Mouse (Mus musculus) myocyte (in vitro differentiated cells): Measurements from ENCODE around the gene Xrcc6. TPM values are rescaled to one million over a fixed set of nuclear protein-coding genes. Genes with fewer than 3 reads are reported as not detected.
A peak's percentile ranks its signal among the peaks of the same experiment; 100 is the strongest.

Source experiments
- H3K27me3 ChIP-seq: one replicate; pipeline ENCODE4 v1.6.1; 2011; ENCODE audit not compliant: control insufficient read depth, insufficient read depth, insufficient read length
- H3K36me3 ChIP-seq: one replicate; pipeline ENCODE4 v1.6.1; 2011; ENCODE audit not compliant: control insufficient read depth, insufficient read depth
- H3K4me2 ChIP-seq: one replicate; pipeline ENCODE4 v1.6.1; 2011; ENCODE audit warnings: low read depth, control low read depth
- H3K4me3 ChIP-seq: one replicate; pipeline ENCODE4 v1.5.1; 2011; ENCODE audit warnings: mild to moderate bottlenecking, control low read depth, moderate library complexity
- H3K79me2 ChIP-seq: one replicate; pipeline ENCODE4 v1.6.1; 2011; ENCODE audit not compliant: control insufficient read depth, insufficient read depth
- H3ac ChIP-seq: one replicate; pipeline ENCODE4 v1.6.1; 2011; ENCODE audit not compliant: control insufficient read depth, insufficient read length
- CEBPB ChIP-seq: IDR thresholded peaks from 2 replicates; pipeline ENCODE4 v1.6.1; 2011; ENCODE audit warnings: mild to moderate bottlenecking, moderate library complexity; ENCODE audit not compliant: poor library complexity, insufficient read depth, severe bottlenecking
- E2F4 ChIP-seq: IDR thresholded peaks from one replicate; pipeline ENCODE4 v1.6.1; 2011; ENCODE audit warnings: mild to moderate bottlenecking, control low read depth, moderate library complexity; ENCODE audit not compliant: insufficient read depth
- MAX ChIP-seq: IDR thresholded peaks from one replicate; pipeline ENCODE4 v1.6.1; 2011; ENCODE audit warnings: low read depth, mild to moderate bottlenecking, control low read depth
- MYOD1 ChIP-seq, 3 experiments: IDR thresholded peaks; one replicate each; pipeline ENCODE4 v1.6.1; 2011; ENCODE audit warnings: control low read depth in 2 of 3, low read depth in 2 of 3, mild to moderate bottlenecking in 2 of 3, moderate library complexity in 1 of 3; ENCODE audit not compliant: insufficient read length in 2 of 3, control insufficient read depth in 1 of 3
- MYOG ChIP-seq, 3 experiments: IDR thresholded peaks; one replicate each; pipeline ENCODE4 v1.6.1; 2011; ENCODE audit warnings: control low read depth in 2 of 3, low read depth in 2 of 3, mild to moderate bottlenecking in 2 of 3; ENCODE audit not compliant: insufficient read length in 2 of 3, control insufficient read depth in 1 of 3, insufficient read depth in 1 of 3
- POLR2A ChIP-seq: IDR thresholded peaks from one replicate; pipeline ENCODE4 v1.6.1; 2011; ENCODE audit warnings: low read depth, mild to moderate bottlenecking, control low read depth, moderate library complexity; ENCODE audit not compliant: insufficient read length
- POLR2AphosphoS2 ChIP-seq: IDR thresholded peaks from one replicate; pipeline ENCODE4 v1.6.1; 2011; ENCODE audit warnings: low read depth, control low read depth; ENCODE audit not compliant: insufficient read length
- REST ChIP-seq: IDR thresholded peaks from one replicate; pipeline ENCODE4 v1.6.1; 2011; ENCODE audit warnings: mild to moderate bottlenecking, control low read depth, moderate library complexity; ENCODE audit not compliant: insufficient read depth, insufficient read length
- SRF ChIP-seq: IDR thresholded peaks from one replicate; pipeline ENCODE4 v1.6.1; 2011; ENCODE audit warnings: low read depth; ENCODE audit not compliant: control insufficient read depth, insufficient read length
- TCF12 ChIP-seq: IDR thresholded peaks from one replicate; pipeline ENCODE4 v1.6.1; 2011; ENCODE audit warnings: mild to moderate bottlenecking, control low read depth; ENCODE audit not compliant: poor library complexity, insufficient read depth, severe bottlenecking
- TCF3 ChIP-seq: IDR thresholded peaks from one replicate; pipeline ENCODE4 v1.6.1; 2011; ENCODE audit warnings: low read depth, control low read depth; ENCODE audit not compliant: insufficient read length
- USF1 ChIP-seq: IDR thresholded peaks from one replicate; pipeline ENCODE4 v1.6.1; 2011; ENCODE audit warnings: low read depth, mild to moderate bottlenecking, control low read depth, moderate library complexity
- polyA plus RNA-seq: library from polyadenylated mRNA; unstranded; fragments of >200 nt; fragmentation: generic; extraction: Trizol; gene quantifications from one replicate; pipeline ENCODE4 v1.2.1, GENCODE M21; 2012; ENCODE audit warnings: missing spikeins

Xrcc6 gene
- polyA plus RNA-seq, 1 experiment: 46.3 TPM

DNA sequence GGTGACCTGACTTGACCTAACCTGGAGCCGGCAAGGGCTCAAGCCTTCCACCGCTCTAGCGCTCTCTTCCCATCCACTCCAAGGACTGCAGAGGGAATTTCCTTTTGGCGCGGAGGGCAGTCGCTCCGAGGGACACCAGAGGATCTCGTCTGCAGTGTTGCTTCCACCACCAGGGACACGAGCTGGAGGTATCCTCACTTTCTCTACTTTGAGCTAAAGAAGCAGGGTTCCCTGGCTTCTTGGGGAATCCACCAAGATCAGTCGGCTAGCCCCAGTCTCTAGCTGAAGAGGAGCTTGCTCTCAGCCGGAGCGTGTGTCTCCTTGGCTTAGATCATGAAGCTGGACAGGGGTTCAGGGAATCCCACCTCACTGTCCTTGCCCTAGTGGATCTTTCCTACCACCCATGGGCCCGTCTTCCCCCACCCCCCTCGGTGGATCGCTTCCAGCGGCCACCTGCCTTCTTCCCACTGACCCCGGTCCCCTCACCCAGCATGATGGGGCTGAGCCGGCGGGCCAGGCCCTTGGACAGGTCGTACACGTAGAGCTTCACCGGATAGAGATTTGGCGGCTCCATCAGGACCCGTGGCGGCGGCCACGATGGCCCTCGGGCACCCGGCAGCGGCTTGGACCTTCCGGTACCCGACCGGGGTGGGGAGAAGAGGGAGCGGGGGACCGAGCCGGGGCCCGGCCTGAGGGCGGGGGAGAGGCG, 27.9 kb downstream of the Xrcc6 start:
- TF ChIP-seq CEBPB (no peak), SRF (peak; percentile 52)
- Histone ChIP-seq H3K79me2 (peaks cover 28% of the 10 kb centered on the region), H3K36me3 (peaks cover 4% of the 10 kb centered on the region), H3K27me3 (no peaks in the 10 kb centered on the region), H3K4me2 (peak overlapping the region; percentile 85), H3ac (peak overlapping the region; percentile 58), H3K4me3 (peak overlapping the region; percentile 80)

DNA sequence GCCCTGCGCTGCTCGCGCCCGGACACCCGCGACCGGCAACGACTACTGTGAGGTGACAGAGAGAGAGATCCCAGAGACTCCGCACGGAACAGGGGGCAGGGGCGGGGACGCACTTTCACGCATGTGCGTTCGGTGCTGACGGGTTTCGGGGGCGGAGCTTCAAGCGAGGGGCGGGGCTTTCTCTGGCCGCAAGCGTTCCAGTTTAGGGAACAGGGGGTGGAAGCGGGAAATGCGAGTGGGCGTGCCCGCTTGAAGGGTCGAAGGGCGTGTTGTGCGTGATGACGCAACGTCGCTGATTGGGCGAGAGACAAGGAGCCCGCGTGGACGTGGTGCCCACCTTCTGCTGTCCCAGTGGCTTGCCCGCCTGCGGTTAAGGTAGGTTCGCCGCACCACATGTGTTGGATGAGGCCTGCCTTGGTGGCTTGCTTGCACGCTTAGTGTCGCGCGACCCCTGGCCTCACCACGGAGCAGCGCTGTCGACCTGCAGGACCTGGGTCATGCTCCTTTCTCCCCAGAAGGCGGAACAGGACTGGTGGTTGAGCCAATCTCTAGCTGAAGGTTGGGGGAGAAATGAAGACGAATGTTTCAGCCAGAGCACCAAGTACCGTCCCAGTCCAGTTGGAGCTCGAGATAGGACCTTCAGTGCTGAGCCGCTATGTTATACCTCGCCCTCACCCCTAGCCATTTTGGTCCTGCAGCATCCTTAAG, 28.6 kb downstream of the Xrcc6 start:
- H3K27me3 ChIP-seq: no peaks in the 10 kb centered on the region
- H3K79me2 ChIP-seq: peaks cover 24% of the 10 kb centered on the region
- peaks cover 11% of the 10 kb centered on the region for H3K36me3 ChIP-seq
- H3K4me3 ChIP-seq: peak overlapping the region; percentile 80
- H3ac ChIP-seq: peak overlapping the region; percentile 58
- H3K4me2 ChIP-seq: peak overlapping the region; percentile 97
- TF ChIP-seq MAX (no peak), POLR2A (peak; percentile 97), E2F4 (peak; percentile 64), POLR2AphosphoS2 (peak; percentile 99), SRF (peak; percentile 92), TCF3 (no peak), MYOD1 (IDR thresholded peaks at IDR 0.05; ENCODE audit: control insufficient read depth in 1 of 3, insufficient read length in 2 of 3, low read depth in 2 of 3) (peak in 2 of 3 experiments; percentile 19 to 59), REST (peak; percentile 34), MYOG (IDR thresholded peaks at IDR 0.05; ENCODE audit: control insufficient read depth in 1 of 3, insufficient read depth in 1 of 3, insufficient read length in 2 of 3, low read depth in 2 of 3) (peak in 1 of 3 experiments; percentile 38), CEBPB (peak; percentile 86)

DNA sequence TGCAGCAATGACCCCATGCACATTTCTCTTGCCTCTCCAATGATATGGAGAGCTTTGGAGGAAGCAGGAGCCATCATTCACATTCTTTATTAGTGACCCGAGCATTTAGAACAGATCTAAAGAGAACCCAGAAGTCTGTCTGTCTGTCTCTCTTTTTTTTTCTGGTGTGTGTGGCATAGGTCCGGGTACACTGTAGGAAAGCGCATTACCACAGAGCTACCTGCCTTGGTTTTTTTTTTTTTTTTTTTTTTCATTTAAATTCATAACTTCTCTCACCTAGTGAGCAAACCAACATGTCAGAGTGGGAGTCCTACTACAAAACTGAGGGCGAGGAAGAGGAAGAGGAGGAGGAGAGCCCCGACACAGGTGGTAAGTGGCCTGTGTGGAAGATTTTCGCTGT, 29.2 kb downstream of the Xrcc6 start:
- Histone ChIP-seq H3K27me3 (no peaks in the 10 kb centered on the region), H3K36me3 (peaks cover 14% of the 10 kb centered on the region), H3K4me3 (peak overlapping the region; percentile 80), H3K79me2 (peaks cover 24% of the 10 kb centered on the region), H3ac (peak overlapping the region; percentile 58), H3K4me2 (peak overlapping the region; percentile 97)
- TF ChIP-seq POLR2A (no peak), TCF3 (no peak), MYOG (IDR thresholded peaks at IDR 0.05; ENCODE audit: control insufficient read depth in 1 of 3, insufficient read depth in 1 of 3, insufficient read length in 2 of 3, low read depth in 2 of 3) (no peak), POLR2AphosphoS2 (no peak), CEBPB (no peak), SRF (no peak), E2F4 (no peak), TCF12 (no peak), MYOD1 (IDR thresholded peaks at IDR 0.05; ENCODE audit: control insufficient read depth in 1 of 3, insufficient read length in 2 of 3, low read depth in 2 of 3) (no peak), REST (no peak), USF1 (no peak), MAX (no peak)

DNA sequence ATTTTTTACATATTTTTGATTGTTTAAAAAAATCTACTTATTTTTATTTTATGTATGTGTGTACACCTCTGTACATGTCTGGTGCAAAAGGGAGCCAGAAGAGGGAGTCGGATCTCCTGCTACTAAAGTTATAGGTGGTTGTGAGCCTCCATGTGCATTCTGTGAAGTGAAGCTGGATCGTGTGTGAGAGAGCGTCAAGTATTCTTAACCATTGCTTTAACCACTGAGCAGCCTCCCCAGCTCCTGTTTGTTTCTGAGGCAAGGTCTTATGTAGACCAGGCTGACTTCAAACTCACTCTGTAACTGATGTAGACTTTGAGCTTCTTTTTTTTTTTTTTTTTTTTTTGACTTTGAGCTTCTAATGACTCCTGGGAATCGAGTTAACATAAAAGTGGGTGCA, 29.8 kb downstream of the Xrcc6 start:
- no peak overlapping the region for H3K4me2 ChIP-seq
- peaks cover 24% of the 10 kb centered on the region for H3K79me2 ChIP-seq
- no peaks in the 10 kb centered on the region for H3K27me3 ChIP-seq
- peaks cover 19% of the 10 kb centered on the region for H3K36me3 ChIP-seq
- peak overlapping the region; percentile 80 for H3K4me3 ChIP-seq
- no peak overlapping the region for H3ac ChIP-seq
- TF ChIP-seq TCF12: no peak
- TF ChIP-seq SRF: no peak
- TF ChIP-seq CEBPB: no peak
- TF ChIP-seq USF1: no peak
- TF ChIP-seq E2F4: no peak
- no peak for TF ChIP-seq POLR2AphosphoS2
- no peak for TF ChIP-seq MYOG (IDR thresholded peaks at IDR 0.05; ENCODE audit: control insufficient read depth in 1 of 3, insufficient read depth in 1 of 3, insufficient read length in 2 of 3, low read depth in 2 of 3)
- TF ChIP-seq REST: no peak
- TF ChIP-seq MAX: no peak
- TF ChIP-seq TCF3: no peak
- no peak for TF ChIP-seq POLR2A
- TF ChIP-seq MYOD1 (IDR thresholded peaks at IDR 0.05; ENCODE audit: control insufficient read depth in 1 of 3, insufficient read length in 2 of 3, low read depth in 2 of 3): no peak
